Mouse (Mus musculus) bone marrow, adult 2 months (tissue): ENCODE measurements around the gene Daxx. TPM values are rescaled to one million over a fixed set of nuclear protein-coding genes. Genes with fewer than 3 reads are reported as not detected.
"Not testable (repeated sequence)": the region's sequence is repeated elsewhere in the genome, so short reads cannot be mapped to it uniquely, and the experiment has no call there.

ENCODE experiments used
- H3K27ac ChIP-seq: fragments of 200-500 bp; 2 replicates; pipeline ENCODE4 v1.5.1; 2012; ENCODE audit warnings: low read depth, mild to moderate bottlenecking, control low read depth, inconsistent platforms, low read length; ENCODE audit not compliant: control insufficient read depth, poor library complexity, insufficient read depth
- H3K4me1 ChIP-seq: fragments of 200-500 bp; 2 replicates; pipeline ENCODE4 v1.6.1; 2011; ENCODE audit warnings: low read length; ENCODE audit not compliant: control insufficient read depth, insufficient read depth
- H3K4me3 ChIP-seq: fragments of 200-500 bp; replicated peaks from 2 replicates; pipeline ENCODE3; 2011; ENCODE audit warnings: mild to moderate bottlenecking, low read depth, low read length, control low read depth; ENCODE audit not compliant: control insufficient read depth
- CTCF ChIP-seq: fragments of 200-500 bp; IDR thresholded peaks from 2 replicates; pipeline ENCODE4 v1.5.1; 2011; ENCODE audit warnings: low read length, control low read depth; ENCODE audit not compliant: control insufficient read depth, insufficient read depth
- POLR2A ChIP-seq: fragments of 200-500 bp; IDR thresholded peaks from 2 replicates; pipeline ENCODE4 v1.6.1; 2011; ENCODE audit warnings: low read depth, mild to moderate bottlenecking, control low read depth, low read length, borderline replicate concordance; ENCODE audit not compliant: control insufficient read depth
- WGBS: fragments of 180-500 bp; shearing (Covaris S2); methylation state at CpG from one replicate; pipeline ENCODE4 v1.1.7; 2018; 5-methylcytosine and 5-hydroxymethylcytosine counted together
- polyA plus RNA-seq: library from polyadenylated mRNA; stranded (reverse); fragments of >200 nt; gene quantifications from 2 replicates; pipeline ENCODE4 v1.2.4, GENCODE M21; 2011; ENCODE audit warnings: low replicate concordance; ENCODE audit not compliant: missing spikeins, insufficient read depth, insufficient read length

Daxx gene
- polyA plus RNA-seq, 1 experiment, result 42.3 TPM

DNA sequence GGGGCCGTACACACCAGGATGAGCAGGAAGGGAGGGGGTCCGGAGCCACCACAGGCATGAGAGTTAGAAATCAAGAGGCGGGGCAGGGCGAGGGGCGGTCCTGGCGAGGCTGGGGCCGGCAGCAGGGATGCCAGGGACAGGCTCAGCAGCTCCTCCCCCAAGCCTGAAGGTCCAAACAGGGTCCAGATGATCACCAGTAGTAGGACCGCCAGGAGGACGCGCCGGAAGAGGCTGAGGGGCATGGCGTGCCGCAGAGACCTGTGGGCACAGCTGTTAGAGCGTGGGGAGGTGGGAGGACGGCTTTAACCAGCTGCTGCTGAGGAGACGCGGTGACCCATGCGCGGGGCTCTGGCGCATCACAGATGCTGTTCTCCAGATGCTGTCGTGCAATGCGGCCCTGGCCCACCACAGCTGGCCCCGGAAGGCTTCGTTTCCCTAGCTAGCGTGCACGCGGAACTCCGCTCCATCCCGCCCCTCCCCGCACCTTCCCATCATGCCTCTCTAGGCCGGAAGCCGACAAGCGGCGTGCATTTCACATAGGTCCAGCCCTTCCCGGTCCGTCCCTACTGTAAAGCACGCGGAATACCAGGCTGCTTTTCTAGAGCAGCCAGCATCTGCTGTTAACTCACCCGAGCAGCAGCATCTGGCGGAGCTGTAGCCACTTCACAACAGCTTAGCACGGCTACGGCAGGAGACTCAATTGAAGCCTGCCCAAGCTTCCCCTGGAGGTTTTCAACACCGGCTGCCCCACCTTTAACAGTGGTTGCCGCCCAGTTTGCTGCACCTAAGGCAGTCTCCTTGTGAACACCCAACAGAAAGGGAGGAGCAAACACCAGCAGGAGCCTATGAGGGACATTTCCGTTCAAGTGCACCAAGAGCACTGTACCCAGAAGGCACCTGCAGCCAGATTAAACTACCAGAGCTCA lies 42.1 kb downstream of the Daxx start, which contains the start of gene B3galt4:
B3galt4 (minus strand) TSS at position 468 of the 926 bp plus-strand sequence.
- H3K27ac ChIP-seq, result peak within 1 kb of the TSS; percentile 85
- 1% methylated on average over 45 of the region's 45 CpGs for WGBS
- peaks cover 9% of the 10 kb centered on the region for H3K4me1 ChIP-seq
- TF ChIP-seq POLR2A, result peak; percentile 59; the same call in 1 of the 2 replicates
- peak; percentile 4; the same call in 1 of the 2 replicates for TF ChIP-seq CTCF
- H3K4me3 ChIP-seq, result peak within 1 kb of the TSS; percentile 82

- H3K4me1 ChIP-seq, H3K4me3 ChIP-seq: not testable (repeated sequence)
- 80% methylated on average over 13 of the region's 13 CpGs for WGBS
- 0 out of 2 replicates have a peak overlapping the region, but pooled peaks have one; percentile 11 for H3K27ac ChIP-seq
These were observed 42.8 kb downstream of the Daxx start for GRCm38 (mm10) chr17:33952015-33952414.

DNA sequence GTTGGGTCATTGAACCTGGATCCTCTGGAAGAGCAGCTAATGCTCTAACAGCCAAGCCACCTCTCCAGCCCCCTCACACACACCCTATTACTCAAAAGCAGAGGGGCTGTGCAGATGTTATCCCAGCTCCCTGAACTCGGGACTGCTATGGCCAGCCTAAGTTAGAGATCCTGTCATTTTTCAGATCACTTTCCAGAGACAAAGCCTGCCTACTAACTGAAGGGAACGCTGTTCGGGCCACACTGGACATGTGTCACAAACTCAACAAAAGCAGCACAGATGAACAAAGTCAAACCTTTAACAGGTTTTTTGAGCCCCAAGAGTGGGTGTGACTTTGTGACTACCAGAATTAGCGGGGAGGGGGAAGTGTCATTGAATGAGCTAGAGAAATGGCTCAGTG lies 43.7 kb downstream of the Daxx start:
- Histone ChIP-seq H3K27ac (no peak overlapping the region), H3K4me3 (no peak overlapping the region), H3K4me1 (peaks cover 7% of the 10 kb centered on the region)
- TF ChIP-seq CTCF (no peak), POLR2A (no peak)
- 73% methylated on average over 4 of the region's 4 CpGs for WGBS

- WGBS, result 73% methylated on average over 3 of the region's 3 CpGs
- no peak for TF ChIP-seq POLR2A
- TF ChIP-seq CTCF, result no peak
- H3K4me3 ChIP-seq, result no peak overlapping the region
- no peak overlapping the region for H3K27ac ChIP-seq
- peaks cover 4% of the 10 kb centered on the region for H3K4me1 ChIP-seq
These were observed 44.1 kb downstream of the Daxx start for GRCm38 (mm10) chr17:33953310-33953709.

GRCm38 (mm10) chr17:33953961-33954565 lies 44.8 kb downstream of the Daxx start:
- Histone ChIP-seq H3K4me3 (peak overlapping the region; percentile 65), H3K4me1 (peaks cover 3% of the 10 kb centered on the region), H3K27ac (no peak overlapping the region)
- no peak for TF ChIP-seq POLR2A
- TF ChIP-seq CTCF, result no peak
- 36% methylated on average over 5 of the region's 5 CpGs for WGBS

- TF ChIP-seq CTCF (no peak), POLR2A (no peak)
- WGBS, result under 1% methylated on average over 33 of the region's 33 CpGs
These were observed 45.7 kb downstream of the Daxx start for GRCm38 (mm10) chr17:33954646-33955554.

DNA sequence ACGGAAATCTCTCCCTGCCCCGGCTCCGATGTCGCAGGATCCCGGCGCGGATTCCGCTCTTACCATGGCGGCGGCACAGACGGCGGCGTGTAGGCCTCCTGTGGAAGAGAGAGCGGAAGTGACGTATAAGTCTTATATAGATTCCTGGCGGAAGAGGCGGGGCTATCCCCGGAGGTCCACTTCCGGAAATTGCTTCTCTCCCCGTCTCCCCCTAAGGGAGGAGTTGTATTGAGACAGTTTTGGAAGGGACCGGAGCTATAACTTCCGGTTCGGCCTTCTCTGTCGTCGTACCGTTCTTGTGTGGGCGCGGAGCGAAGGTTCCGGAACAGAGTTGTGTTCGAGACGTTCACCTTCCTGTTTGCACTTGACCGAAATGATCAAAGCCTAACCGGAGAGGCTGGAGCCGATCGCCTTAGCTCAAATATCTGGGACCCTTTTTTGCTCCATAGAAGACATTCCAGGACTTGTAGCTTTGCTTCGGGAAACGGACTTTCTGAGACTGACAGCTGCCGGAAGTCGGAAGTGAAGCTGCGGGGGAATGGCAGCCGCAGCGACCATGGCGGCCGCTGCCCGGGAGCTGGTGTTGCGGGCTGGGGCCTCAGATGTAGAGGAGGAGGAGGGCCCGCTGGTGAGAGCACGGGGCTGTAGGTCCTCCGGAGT lies 46.5 kb downstream of the Daxx start, which contains the start of the genes Vps52 and Rps18:
Vps52 (plus strand) TSS at position 258 of the 660 bp plus-strand sequence.
Rps18 (minus strand) TSS at position 447 of the 660 bp plus-strand sequence.
- H3K4me1 ChIP-seq, result peaks cover 1% of the 10 kb centered on the region; the same call in 1 of the 2 replicates
- H3K4me3 ChIP-seq, result peak within 1 kb of the TSS; percentile 95
- peak within 1 kb of the TSS; percentile 92 for H3K27ac ChIP-seq
- WGBS, result under 1% methylated on average over 50 of the region's 50 CpGs
- TF ChIP-seq POLR2A, result peak; percentile 94
- TF ChIP-seq CTCF, result no peak

More at GRCm38 (mm10) chr17:33954646-33955554, 45.7 kb downstream of the Daxx start:
- peak overlapping the region; percentile 92 for H3K27ac ChIP-seq
- peaks cover 3% of the 10 kb centered on the region for H3K4me1 ChIP-seq
- peak overlapping the region; percentile 65 for H3K4me3 ChIP-seq
